Mouse (Mus musculus) embryonic facial prominence, embryonic 14.5 days (tissue): ENCODE results near the gene Sfxn5. TPM values are rescaled to one million over a fixed set of nuclear protein-coding genes. Genes with fewer than 3 reads are reported as not detected.

Source experiments
- ATAC-seq: fragments of 200-750 bp; cut with Nextera tagmentation; 2 replicates; pipeline ENCODE4 v1.8.0; 2017; ENCODE audit warnings: low read depth, moderate number of reproducible peaks, moderate TSS enrichment
- DNase-seq: peaks from one replicate; pipeline ENCODE4 v3.0.0-alpha.2; 2015; ENCODE audit warnings: low spot score
- H3K27ac ChIP-seq: fragments of 300-500 bp; sonication (generic); replicated peaks from 2 replicates; pipeline ENCODE4 v1.5.1; 2014; ENCODE audit warnings: low read depth, mild to moderate bottlenecking, low read length, moderate library complexity
- H3K27me3 ChIP-seq: fragments of 300-500 bp; sonication (generic); replicated peaks from 2 replicates; pipeline ENCODE4 v1.6.1; 2014; ENCODE audit warnings: low read length; ENCODE audit not compliant: control insufficient read depth, insufficient read depth
- H3K36me3 ChIP-seq: fragments of 300-500 bp; sonication (generic); 2 replicates; pipeline ENCODE4 v1.6.1; 2014; ENCODE audit warnings: low read length, mixed read lengths; ENCODE audit not compliant: control insufficient read depth, insufficient read depth
- H3K4me1 ChIP-seq: fragments of 300-500 bp; sonication (generic); 2 replicates; pipeline ENCODE4 v1.6.1; 2014; ENCODE audit warnings: antibody characterized with exemption, low read length; ENCODE audit not compliant: control insufficient read depth, insufficient read depth
- H3K4me2 ChIP-seq: fragments of 300-500 bp; sonication (generic); 2 replicates; pipeline ENCODE4 v1.6.1; 2014; ENCODE audit warnings: low read depth, mild to moderate bottlenecking, low read length, moderate library complexity, mixed read lengths
- H3K4me3 ChIP-seq: fragments of 300-500 bp; sonication (generic); 2 replicates; pipeline ENCODE4 v1.5.1; 2014; ENCODE audit warnings: low read depth, mild to moderate bottlenecking, low read length
- H3K9ac ChIP-seq: fragments of 300-500 bp; sonication (generic); 2 replicates; pipeline ENCODE4 v1.6.1; 2014; ENCODE audit warnings: low read depth, mild to moderate bottlenecking, low read length, moderate library complexity, mixed read lengths
- H3K9me3 ChIP-seq: fragments of 300-500 bp; sonication (generic); 2 replicates; pipeline ENCODE4 v1.6.1; 2016; ENCODE audit warnings: low read length; ENCODE audit not compliant: control insufficient read depth
- WGBS: fragments of 180-500 bp; shearing (Covaris S2); extraction: QIAGEN DNeasy Blood & Tissue Kit; methylation state at CpG from one replicate; pipeline ENCODE4 v1.1.7; 2014; 5-methylcytosine and 5-hydroxymethylcytosine counted together
- polyA plus RNA-seq: library from polyadenylated mRNA; unstranded; fragments of >200 nt; fragmentation: Nextera tagmentation; extraction: Ambion mirVana; gene quantifications from 2 replicates; pipeline ENCODE4 v1.2.1, GENCODE M21; 2014

The Sfxn5 gene
- polyA plus RNA-seq, 1 experiment from 2014 or later = 6.7 TPM

- Histone ChIP-seq H3K9me3 (no peaks in the 10 kb centered on the region), H3K27ac (no peak overlapping the region), H3K27me3 (no peaks in the 10 kb centered on the region), H3K4me1 (no peaks in the 10 kb centered on the region), H3K4me3 (no peak overlapping the region), H3K4me2 (no peak overlapping the region), H3K36me3 (no peaks in the 10 kb centered on the region), H3K9ac (no peak overlapping the region)
- no peak for ATAC-seq
- no peak for DNase-seq
- WGBS = 77% methylated on average over 5 of the region's 5 CpGs
Measured at GRCm38 (mm10) chr6:85360311-85360710, 27.1 kb upstream of the Sfxn5 start.

GRCm38 (mm10) chr6:85358877-85359276 lies 25.7 kb upstream of the Sfxn5 start:
- 76% methylated on average over 1 of the region's 1 CpGs for WGBS
- Histone ChIP-seq H3K9ac (no peak overlapping the region), H3K9me3 (no peaks in the 10 kb centered on the region), H3K27me3 (no peaks in the 10 kb centered on the region), H3K27ac (no peak overlapping the region), H3K4me1 (no peaks in the 10 kb centered on the region), H3K4me3 (no peak overlapping the region), H3K36me3 (no peaks in the 10 kb centered on the region), H3K4me2 (no peak overlapping the region)
- DNase-seq (no peak), ATAC-seq (no peak)

- Histone ChIP-seq H3K27ac (no peak overlapping the region), H3K27me3 (no peaks in the 10 kb centered on the region), H3K4me2 (no peak overlapping the region), H3K4me3 (no peak overlapping the region), H3K9ac (no peak overlapping the region), H3K36me3 (no peaks in the 10 kb centered on the region), H3K4me1 (no peaks in the 10 kb centered on the region), H3K9me3 (no peaks in the 10 kb centered on the region)
- no peak for ATAC-seq
- DNase-seq = no peak
- 60% methylated on average over 4 of the region's 4 CpGs for WGBS
Measured at GRCm38 (mm10) chr6:85356682-85357465, 23.7 kb upstream of the Sfxn5 start.

- no peak for DNase-seq
- no peak for ATAC-seq
- H3K9me3 ChIP-seq = no peaks in the 10 kb centered on the region
- H3K36me3 ChIP-seq = no peaks in the 10 kb centered on the region
- 94% methylated on average over 2 of the region's 2 CpGs for WGBS
- H3K4me3 ChIP-seq = no peak overlapping the region
- H3K9ac ChIP-seq = no peak overlapping the region
- no peaks in the 10 kb centered on the region for H3K4me1 ChIP-seq
- no peak overlapping the region for H3K27ac ChIP-seq
- no peak overlapping the region for H3K4me2 ChIP-seq
- H3K27me3 ChIP-seq = no peaks in the 10 kb centered on the region
Measured at GRCm38 (mm10) chr6:85355753-85356152, 22.5 kb upstream of the Sfxn5 start.

GRCm38 (mm10) chr6:85354709-85355108 lies 21.5 kb upstream of the Sfxn5 start:
- Histone ChIP-seq H3K9ac (no peak overlapping the region), H3K27ac (no peak overlapping the region), H3K36me3 (no peaks in the 10 kb centered on the region), H3K4me3 (no peak overlapping the region), H3K4me1 (no peaks in the 10 kb centered on the region), H3K27me3 (no peaks in the 10 kb centered on the region), H3K9me3 (no peaks in the 10 kb centered on the region), H3K4me2 (no peak overlapping the region)
- DNase-seq (no peak), ATAC-seq (no peak)
- 65% methylated on average over 6 of the region's 6 CpGs for WGBS

GRCm38 (mm10) chr6:85353706-85354105 lies 20.5 kb upstream of the Sfxn5 start:
- WGBS = 66% methylated on average over 3 of the region's 3 CpGs

GRCm38 (mm10) chr6:85350157-85350556 lies 16.9 kb upstream of the Sfxn5 start:
- Histone ChIP-seq H3K36me3 (peaks cover 14% of the 10 kb centered on the region), H3K4me1 (no peaks in the 10 kb centered on the region), H3K9me3 (no peaks in the 10 kb centered on the region), H3K9ac (no peak overlapping the region), H3K27ac (no peak overlapping the region), H3K4me3 (no peak overlapping the region), H3K4me2 (no peak overlapping the region), H3K27me3 (no peaks in the 10 kb centered on the region)
- DNase-seq (no peak), ATAC-seq (no peak)
- 94% methylated on average over 1 of the region's 1 CpGs for WGBS

More at GRCm38 (mm10) chr6:85353706-85354105, 20.5 kb upstream of the Sfxn5 start:
- H3K36me3 ChIP-seq = no peaks in the 10 kb centered on the region
- no peak for ATAC-seq
- H3K4me2 ChIP-seq = no peak overlapping the region
- H3K4me1 ChIP-seq = no peaks in the 10 kb centered on the region
- H3K4me3 ChIP-seq = no peak overlapping the region
- no peaks in the 10 kb centered on the region for H3K9me3 ChIP-seq
- no peak overlapping the region for H3K9ac ChIP-seq
- DNase-seq = no peak
- no peaks in the 10 kb centered on the region for H3K27me3 ChIP-seq
- H3K27ac ChIP-seq = no peak overlapping the region

- Histone ChIP-seq H3K4me3 (no peak overlapping the region), H3K4me2 (no peak overlapping the region), H3K9ac (no peak overlapping the region), H3K9me3 (no peaks in the 10 kb centered on the region), H3K36me3 (peaks cover 14% of the 10 kb centered on the region), H3K27ac (no peak overlapping the region), H3K27me3 (no peaks in the 10 kb centered on the region), H3K4me1 (no peaks in the 10 kb centered on the region)
- DNase-seq (no peak), ATAC-seq (no peak)
- WGBS = 62% methylated on average over 7 of the region's 7 CpGs
Measured at GRCm38 (mm10) chr6:85349246-85349645, 16.0 kb upstream of the Sfxn5 start.

- no peak overlapping the region for H3K4me3 ChIP-seq
- H3K27ac ChIP-seq = no peak overlapping the region
- no peak overlapping the region for H3K4me2 ChIP-seq
- DNase-seq = no peak
- peaks cover 14% of the 10 kb centered on the region for H3K36me3 ChIP-seq
- H3K9me3 ChIP-seq = no peaks in the 10 kb centered on the region
- H3K27me3 ChIP-seq = no peaks in the 10 kb centered on the region
- 89% methylated on average over 11 of the region's 11 CpGs for WGBS
- no peaks in the 10 kb centered on the region for H3K4me1 ChIP-seq
- no peak for ATAC-seq
- no peak overlapping the region for H3K9ac ChIP-seq
Measured at GRCm38 (mm10) chr6:85348133-85348532, 14.9 kb upstream of the Sfxn5 start.
